Mouse (Mus musculus): ENCODE measurements around the gene Exoc3l4. TPM values are rescaled to one million over a fixed set of nuclear protein-coding genes. Genes with fewer than 3 reads are reported as not detected.

Gene Exoc3l4
- polyA plus RNA-seq (2012; rRNA removed; ENCODE audit: low replicate concordance), result 23.7 and 30.8 TPM in 2 replicates

GRCm38 (mm10) chr12:111416921-111417779 lies at the start of gene Exoc3l4:
Gene Exoc3l4, plus strand, starts transcription at chr12:111417017.

DNA sequence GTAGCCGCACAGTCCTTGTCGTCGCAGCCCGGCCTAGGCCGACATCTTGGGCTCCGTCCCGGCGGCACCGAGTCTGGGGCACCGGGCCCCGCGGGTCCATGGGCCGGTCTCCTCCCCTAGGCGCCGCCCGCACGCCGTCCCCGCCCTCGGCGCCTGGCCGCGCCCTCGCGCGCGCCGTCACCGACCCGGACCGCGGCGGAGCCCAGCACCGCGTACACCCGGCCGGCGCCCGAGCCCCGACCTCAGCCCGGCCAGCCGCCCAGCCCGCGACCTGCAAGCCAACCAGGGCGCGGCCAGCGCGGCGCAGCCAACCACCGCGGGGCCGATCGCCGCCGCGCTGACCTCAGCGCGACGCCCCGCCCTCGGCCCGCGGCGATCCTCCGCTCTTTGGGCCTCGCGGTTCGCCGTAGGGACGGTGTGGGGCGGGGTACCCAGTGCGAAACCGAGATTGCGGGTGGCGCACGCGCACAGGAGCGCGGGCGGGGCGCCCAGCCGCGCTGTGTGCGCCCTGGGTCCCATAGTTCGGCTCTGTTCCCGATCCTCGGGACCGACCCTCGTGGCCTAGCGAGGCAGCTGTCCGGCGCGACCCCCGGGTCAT lies 39.3 kb upstream of the Exoc3l4 start, which contains the start of gene Cdc42bpb:
TSS of gene Cdc42bpb (minus strand) at position 343 of the 598 bp plus-strand sequence.

GRCm38 (mm10) chr12:111406622-111407021 lies 10.2 kb upstream of the Exoc3l4 start, which contains the start of gene Lbhd2:
Gene Lbhd2, plus strand, starts transcription at chr12:111406809.

DNA sequence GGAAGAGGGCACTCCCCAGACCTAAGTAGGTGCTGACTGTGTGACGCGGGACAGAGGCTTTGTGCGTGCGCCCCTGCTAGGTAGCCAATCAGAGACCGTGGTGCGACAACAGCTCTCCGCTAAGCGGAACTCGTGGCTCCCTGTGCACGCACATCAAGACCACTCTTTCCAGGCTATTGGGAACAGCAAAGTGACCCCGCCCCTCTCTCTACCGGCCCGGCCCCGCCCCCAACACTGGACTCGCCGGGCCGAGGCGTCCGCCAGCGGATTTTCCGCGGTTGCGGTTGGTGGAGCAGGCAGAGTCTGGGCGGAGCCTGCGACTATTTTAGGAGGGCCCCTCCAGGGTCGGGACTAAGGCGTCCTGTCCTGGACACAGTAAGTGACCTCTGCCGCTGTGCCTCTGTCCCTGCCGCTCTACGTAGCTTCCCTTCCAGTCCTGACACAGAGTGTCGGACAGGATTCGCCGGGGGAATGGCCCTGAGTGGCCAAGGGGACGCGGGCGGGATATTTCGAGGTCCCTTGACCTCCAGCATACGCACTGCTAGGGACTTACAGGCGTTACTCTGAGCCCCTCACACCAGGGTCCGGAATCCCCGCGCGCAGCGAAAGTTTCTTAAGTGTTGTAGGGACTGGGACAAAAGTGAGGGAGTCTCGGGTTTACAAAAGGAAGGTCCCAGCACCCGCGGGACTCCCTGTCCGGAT lies 25.6 kb downstream of the Exoc3l4 start, which contains the start of gene Tnfaip2:
TSS of gene Tnfaip2 (plus strand) at position 161 of the 702 bp plus-strand sequence.

Other genes starting within 250 kb of the Exoc3l4 start
- not detected in 2 replicates for gene 4930595D18Rik, start 232.5 kb upstream of the Exoc3l4 start, polyA plus RNA-seq (2012; rRNA removed; ENCODE audit: low replicate concordance)
- 1.5 and 5.1 TPM in 2 replicates for gene Amn, start 145.9 kb upstream of the Exoc3l4 start, polyA plus RNA-seq (2012; rRNA removed; ENCODE audit: low replicate concordance)
- gene Cdc42bpb, start 39.3 kb upstream of the Exoc3l4 start, polyA plus RNA-seq (2012; rRNA removed; ENCODE audit: low replicate concordance), result 141 and 261 TPM in 2 replicates
- 0.95 and 1.8 TPM in 2 replicates for gene Lbhd2, start 10.2 kb upstream of the Exoc3l4 start, polyA plus RNA-seq (2012; rRNA removed; ENCODE audit: low replicate concordance)
- gene Tnfaip2, start 25.5 kb downstream of the Exoc3l4 start, polyA plus RNA-seq (2012; rRNA removed; ENCODE audit: low replicate concordance), result 25.8 and 47.6 TPM in 2 replicates
- gene Gm266, start 68.8 kb downstream of the Exoc3l4 start, polyA plus RNA-seq (2012; rRNA removed; ENCODE audit: low replicate concordance), result 2.4 and 8.7 TPM in 2 replicates
- gene Eif5, start 121.0 kb downstream of the Exoc3l4 start, polyA plus RNA-seq (2012; rRNA removed; ENCODE audit: low replicate concordance), result 64.1 and 99.3 TPM in 2 replicates
- gene Mark3, start 157.5 kb downstream of the Exoc3l4 start, polyA plus RNA-seq (2012; rRNA removed; ENCODE audit: low replicate concordance), result 23.9 and 25.1 TPM in 2 replicates